Mouse (Mus musculus) ES-Bruce4 (cell line): Measurements from ENCODE around the gene Dcaf17.

Experiments used
- CTCF ChIP-seq: IDR thresholded peaks from one replicate; pipeline ENCODE4 v1.8.1; 2011; ENCODE audit warnings: low read depth, low read length
- EP300 ChIP-seq: IDR thresholded peaks from 2 replicates; pipeline ENCODE4 v1.6.1; 2011; ENCODE audit warnings: low read depth, low read length; ENCODE audit not compliant: insufficient read depth
- POLR2A ChIP-seq: IDR thresholded peaks from one replicate; pipeline ENCODE4 v1.8.1; 2011; ENCODE audit warnings: low read length; ENCODE audit not compliant: insufficient read depth

DNA sequence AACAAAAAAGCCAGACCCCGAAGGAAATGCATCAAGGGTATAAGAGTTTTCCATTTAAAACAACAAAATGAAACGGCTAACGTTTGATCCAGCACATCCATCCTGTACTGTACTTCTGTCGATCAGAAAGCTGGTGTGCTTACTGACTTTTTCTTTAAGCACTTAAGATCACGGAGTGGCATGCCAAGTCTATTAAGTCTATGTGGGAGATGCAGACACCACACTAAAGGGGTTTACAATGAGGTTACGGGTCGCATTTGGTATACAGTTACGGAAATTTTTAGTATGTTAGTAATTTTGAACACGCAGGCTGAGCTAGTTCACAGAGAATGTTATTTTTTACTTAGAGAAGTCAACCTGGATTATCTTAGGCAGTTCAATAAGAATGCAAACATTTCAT, 412 bp upstream of the Dcaf17 start:
- TF ChIP-seq EP300 = no peak
- no peak for TF ChIP-seq CTCF
- TF ChIP-seq POLR2A = no peak
